39 mouse cellular contexts compared by ENCODE assay signal in genomic region chr17:56995046-56995445, GRCm38 (mm10). TPM values are rescaled to one million over a fixed set of nuclear protein-coding genes. Genes with fewer than 3 reads are reported as not detected.
"Had no signal": no experiment of that assay in that cellular context is flagged by ENCODE, and none has a peak within 500 bp of the region (broad histone marks: within the 10 kb centered on the region; RNA-seq: fewer than 3 reads in every experiment).

No protein-coding gene starts in this region.

- H3K4me3 ChIP-seq: heart, embryonic 10.5 days; heart, embryonic 12.5 days; hindbrain, embryonic 10.5 days; hindbrain, embryonic 12.5 days; intestine, embryonic 15.5 days; layer of hippocampus, adult 2 months; left cerebral cortex, adult 2 months; limb, embryonic 10.5 days; limb, embryonic 12.5 days; liver, embryonic 13.5 days; liver, embryonic 15.5 days had no signal

- H3K9ac ChIP-seq: heart, embryonic 12.5 days; hindbrain, embryonic 12.5 days; hindbrain, embryonic 14.5 days; intestine, embryonic 15.5 days; limb, embryonic 12.5 days; liver, embryonic 13.5 days; liver, embryonic 15.5 days had no signal

- H3K27me3 ChIP-seq: heart, embryonic 12.5 days; hindbrain, embryonic 12.5 days; intestine, embryonic 15.5 days; limb, embryonic 12.5 days; liver, embryonic 13.5 days; liver, embryonic 15.5 days had no signal

- H3K27ac ChIP-seq: heart, embryonic 10.5 days; hindbrain, embryonic 10.5 days; hindbrain, embryonic 12.5 days; hindbrain, embryonic 14.5 days; intestine, embryonic 15.5 days; layer of hippocampus, adult 2 months; left cerebral cortex, adult 2 months; limb, embryonic 10.5 days; limb, embryonic 12.5 days; liver, embryonic 13.5 days; liver, embryonic 15.5 days had no signal

- DNase-seq: gastrocnemius, postnatal 10 days; gastrocnemius, postnatal 25 days; heart, adult 18-20 months; heart, postnatal 10 days; heart, postnatal 4 days; kidney, adult 18-20 months; kidney, adult 8-10 months; kidney, postnatal 10 days; kidney, postnatal 25 days; kidney, postnatal 4 days; liver; liver, embryonic 13.5 days had no signal

- H3K9me3 ChIP-seq: heart, embryonic 10.5 days; heart, embryonic 12.5 days; hindbrain, embryonic 10.5 days; hindbrain, embryonic 12.5 days; intestine, embryonic 15.5 days; limb, embryonic 10.5 days; limb, embryonic 12.5 days; liver, embryonic 13.5 days; liver, embryonic 15.5 days had no signal

RNA-seq across cellular contexts. Expression of gene Pspn, which starts 4.8 kb away (rescaled TPM):
- total RNA-seq: gastrocnemius, postnatal 10 days; gastrocnemius, postnatal 25 days; gastrocnemius, postnatal 4 days; granulocyte monocyte progenitor cell, adult 5-6 weeks; heart, adult 18-20 months; heart, adult 8-10 months; heart, postnatal 10 days; heart, postnatal 25 days; heart, postnatal 4 days; layer of hippocampus, adult 2 months; layer of hippocampus, postnatal 10 days; layer of hippocampus, postnatal 25 days; left cerebral cortex, adult 2 months; left cerebral cortex, postnatal 14 days; left cerebral cortex, postnatal 36 days had no signal
- polyA plus RNA-seq: heart, embryonic 14.5 days; hindbrain, embryonic 10.5 days; hindbrain, embryonic 16.5 days; intestine, postnatal 0 days; limb, embryonic 10.5 days; limb, embryonic 12.5 days; limb, embryonic 14.5 days; liver, embryonic 11.5 days; liver, embryonic 15.5 days had no signal

RNA-seq across cellular contexts. Expression of gene Acer1, which starts 13.1 kb away (rescaled TPM):
- total RNA-seq: gastrocnemius, postnatal 10 days; gastrocnemius, postnatal 25 days; gastrocnemius, postnatal 4 days; granulocyte monocyte progenitor cell, adult 5-6 weeks; heart, adult 18-20 months; heart, adult 8-10 months; heart, postnatal 10 days; heart, postnatal 25 days; heart, postnatal 4 days; layer of hippocampus, adult 2 months; layer of hippocampus, postnatal 10 days; layer of hippocampus, postnatal 25 days; left cerebral cortex, adult 2 months; left cerebral cortex, postnatal 14 days; left cerebral cortex, postnatal 36 days had no signal
- polyA plus RNA-seq: heart, embryonic 10.5 days; heart, embryonic 12.5 days; hindbrain, embryonic 10.5 days; hindbrain, embryonic 12.5 days; hindbrain, embryonic 14.5 days; hindbrain, embryonic 16.5 days; inflammation-experienced regulatory T-cells, adult 6 months; kidney, embryonic 14.5 days; kidney, embryonic 16.5 days; limb, embryonic 10.5 days; limb, embryonic 12.5 days; liver, embryonic 11.5 days; liver, embryonic 13.5 days; liver, embryonic 15.5 days had no signal
